Mouse (Mus musculus): ENCODE measurements around the gene Ypel2. TPM values are rescaled to one million over a fixed set of nuclear protein-coding genes. Genes with fewer than 3 reads are reported as not detected.

Gene Ypel2
- polyA plus RNA-seq, 1 experiment from 2014 or later = 2.4 TPM

- no peak overlapping the region for H3K4me2 ChIP-seq (ENCODE audit: low read depth, low read length)
- H3K4me3 ChIP-seq (ENCODE audit: low read depth, low read length) = no peak overlapping the region
- no peaks in the 10 kb centered on the region for H3K4me1 ChIP-seq (ENCODE audit: control insufficient read depth, low read depth, low read length)
- no peaks in the 10 kb centered on the region for H3K9me3 ChIP-seq (replicated peaks; ENCODE audit: control insufficient read depth, low read length)
- H3K27me3 ChIP-seq (ENCODE audit: control insufficient read depth, insufficient read depth, low read depth, low read length) = no peaks in the 10 kb centered on the region
- WGBS (ENCODE audit: insufficient replicate concordance) = 50% methylated on average over 4 of the region's 4 CpGs
- no peaks in the 10 kb centered on the region for H3K36me3 ChIP-seq (ENCODE audit: control insufficient read depth, insufficient read depth)
- no peak for ATAC-seq (ENCODE audit: low read depth)
- no peak overlapping the region for H3K27ac ChIP-seq (ENCODE audit: low read length)
- H3K9ac ChIP-seq (ENCODE audit: low read depth, low read length) = no peak overlapping the region
Observed at GRCm38 (mm10) chr11:87022765-87023164, 29.3 kb upstream of the Ypel2 start.

DNA sequence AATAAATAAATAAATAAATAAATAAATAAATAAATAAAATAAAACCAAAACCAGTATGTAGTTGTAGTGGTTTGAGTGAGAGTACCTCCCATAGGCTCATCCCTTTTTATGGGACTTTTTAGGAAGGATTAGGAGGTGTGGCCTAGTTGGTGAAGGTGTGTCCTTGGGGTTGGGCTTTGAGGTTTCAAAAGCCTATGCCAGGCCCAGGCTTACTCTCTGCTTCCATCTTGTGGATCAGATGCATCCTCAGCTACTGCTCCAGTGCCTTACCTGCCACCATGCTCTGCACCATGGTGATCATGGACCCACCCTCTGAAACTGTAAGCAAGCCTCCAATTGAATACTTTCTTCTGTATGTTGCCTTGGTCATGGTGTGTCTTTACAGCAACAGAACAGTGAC is 28.0 kb upstream of the Ypel2 start:
- Histone ChIP-seq H3K27me3 (ENCODE audit: control insufficient read depth, insufficient read depth, low read depth, low read length) (no peaks in the 10 kb centered on the region), H3K27ac (ENCODE audit: low read length) (no peak overlapping the region), H3K4me3 (ENCODE audit: low read depth, low read length) (no peak overlapping the region), H3K4me1 (ENCODE audit: control insufficient read depth, low read depth, low read length) (no peaks in the 10 kb centered on the region), H3K9me3 (replicated peaks; ENCODE audit: control insufficient read depth, low read length) (no peaks in the 10 kb centered on the region), H3K9ac (ENCODE audit: low read depth, low read length) (no peak overlapping the region), H3K36me3 (ENCODE audit: control insufficient read depth, insufficient read depth) (no peaks in the 10 kb centered on the region), H3K4me2 (ENCODE audit: low read depth, low read length) (no peak overlapping the region)
- no peak for ATAC-seq (ENCODE audit: low read depth)

- ATAC-seq (ENCODE audit: low read depth) = no peak
- Histone ChIP-seq H3K9me3 (replicated peaks; ENCODE audit: control insufficient read depth, low read length) (no peaks in the 10 kb centered on the region), H3K4me3 (ENCODE audit: low read depth, low read length) (no peak overlapping the region), H3K9ac (ENCODE audit: low read depth, low read length) (no peak overlapping the region), H3K4me2 (ENCODE audit: low read depth, low read length) (no peak overlapping the region), H3K27me3 (ENCODE audit: control insufficient read depth, insufficient read depth, low read depth, low read length) (no peaks in the 10 kb centered on the region), H3K4me1 (ENCODE audit: control insufficient read depth, low read depth, low read length) (no peaks in the 10 kb centered on the region), H3K36me3 (ENCODE audit: control insufficient read depth, insufficient read depth) (no peaks in the 10 kb centered on the region), H3K27ac (ENCODE audit: low read length) (no peak overlapping the region)
- WGBS (ENCODE audit: insufficient replicate concordance) = 68% methylated on average over 5 of the region's 5 CpGs
Observed at GRCm38 (mm10) chr11:87020449-87020848, 26.9 kb upstream of the Ypel2 start.

- Histone ChIP-seq H3K9ac (ENCODE audit: low read depth, low read length) (no peak overlapping the region), H3K27me3 (ENCODE audit: control insufficient read depth, insufficient read depth, low read depth, low read length) (no peaks in the 10 kb centered on the region), H3K4me1 (ENCODE audit: control insufficient read depth, low read depth, low read length) (no peaks in the 10 kb centered on the region), H3K4me2 (ENCODE audit: low read depth, low read length) (no peak overlapping the region), H3K36me3 (ENCODE audit: control insufficient read depth, insufficient read depth) (no peaks in the 10 kb centered on the region), H3K9me3 (replicated peaks; ENCODE audit: control insufficient read depth, low read length) (no peaks in the 10 kb centered on the region), H3K27ac (ENCODE audit: low read length) (no peak overlapping the region), H3K4me3 (ENCODE audit: low read depth, low read length) (no peak overlapping the region)
- no peak for ATAC-seq (ENCODE audit: low read depth)
- 74% methylated on average over 8 of the region's 8 CpGs for WGBS (ENCODE audit: insufficient replicate concordance)
Observed at GRCm38 (mm10) chr11:87019431-87019830, 25.9 kb upstream of the Ypel2 start.

DNA sequence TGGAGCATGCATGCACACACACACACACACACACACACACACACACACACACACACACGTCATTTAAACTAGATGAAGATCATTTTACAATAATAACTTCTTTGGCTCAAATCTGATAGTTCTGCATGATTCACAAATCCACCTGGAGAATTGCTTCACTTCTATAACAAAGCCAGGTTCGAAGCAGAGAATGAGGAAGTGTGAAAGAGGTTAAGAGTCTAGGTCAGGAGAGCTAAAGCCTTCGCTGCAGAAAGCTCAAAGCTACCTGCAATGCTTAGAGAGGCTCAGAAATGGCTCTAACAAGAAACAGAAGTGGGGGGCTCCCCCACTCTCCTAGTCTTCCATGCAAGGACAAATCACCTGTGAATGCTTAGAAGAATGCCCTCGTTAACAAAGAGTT is 24.6 kb upstream of the Ypel2 start:
- no peaks in the 10 kb centered on the region for H3K27me3 ChIP-seq (ENCODE audit: control insufficient read depth, insufficient read depth, low read depth, low read length)
- no peak overlapping the region for H3K4me3 ChIP-seq (ENCODE audit: low read depth, low read length)
- H3K36me3 ChIP-seq (ENCODE audit: control insufficient read depth, insufficient read depth) = no peaks in the 10 kb centered on the region
- 39% methylated on average over 4 of the region's 4 CpGs for WGBS (ENCODE audit: insufficient replicate concordance)
- ATAC-seq (ENCODE audit: low read depth) = no peak
- H3K9ac ChIP-seq (ENCODE audit: low read depth, low read length) = no peak overlapping the region
- no peaks in the 10 kb centered on the region for H3K4me1 ChIP-seq (ENCODE audit: control insufficient read depth, low read depth, low read length)
- H3K9me3 ChIP-seq (replicated peaks; ENCODE audit: control insufficient read depth, low read length) = no peaks in the 10 kb centered on the region
- no peak overlapping the region for H3K27ac ChIP-seq (ENCODE audit: low read length)
- H3K4me2 ChIP-seq (ENCODE audit: low read depth, low read length) = no peak overlapping the region

GRCm38 (mm10) chr11:87015691-87016090 is 22.2 kb upstream of the Ypel2 start:
- Histone ChIP-seq H3K36me3 (ENCODE audit: control insufficient read depth, insufficient read depth) (no peaks in the 10 kb centered on the region), H3K9ac (ENCODE audit: low read depth, low read length) (no peak overlapping the region), H3K27ac (ENCODE audit: low read length) (no peak overlapping the region), H3K9me3 (replicated peaks; ENCODE audit: control insufficient read depth, low read length) (no peaks in the 10 kb centered on the region), H3K4me2 (ENCODE audit: low read depth, low read length) (no peak overlapping the region), H3K4me1 (ENCODE audit: control insufficient read depth, low read depth, low read length) (no peaks in the 10 kb centered on the region), H3K27me3 (ENCODE audit: control insufficient read depth, insufficient read depth, low read depth, low read length) (no peaks in the 10 kb centered on the region), H3K4me3 (ENCODE audit: low read depth, low read length) (no peak overlapping the region)
- WGBS (ENCODE audit: insufficient replicate concordance) = 45% methylated on average over 3 of the region's 3 CpGs
- ATAC-seq (ENCODE audit: low read depth) = no peak

GRCm38 (mm10) chr11:87010476-87010875 is 17.0 kb upstream of the Ypel2 start:
- ATAC-seq (ENCODE audit: low read depth) = no peak
- Histone ChIP-seq H3K4me2 (ENCODE audit: low read depth, low read length) (no peak overlapping the region), H3K9me3 (replicated peaks; ENCODE audit: control insufficient read depth, low read length) (no peaks in the 10 kb centered on the region), H3K9ac (ENCODE audit: low read depth, low read length) (no peak overlapping the region), H3K4me1 (ENCODE audit: control insufficient read depth, low read depth, low read length) (no peaks in the 10 kb centered on the region), H3K36me3 (ENCODE audit: control insufficient read depth, insufficient read depth) (no peaks in the 10 kb centered on the region), H3K4me3 (ENCODE audit: low read depth, low read length) (no peak overlapping the region), H3K27me3 (ENCODE audit: control insufficient read depth, insufficient read depth, low read depth, low read length) (no peaks in the 10 kb centered on the region), H3K27ac (ENCODE audit: low read length) (no peak overlapping the region)
- WGBS (ENCODE audit: insufficient replicate concordance) = 15% methylated on average over 9 of the region's 9 CpGs

DNA sequence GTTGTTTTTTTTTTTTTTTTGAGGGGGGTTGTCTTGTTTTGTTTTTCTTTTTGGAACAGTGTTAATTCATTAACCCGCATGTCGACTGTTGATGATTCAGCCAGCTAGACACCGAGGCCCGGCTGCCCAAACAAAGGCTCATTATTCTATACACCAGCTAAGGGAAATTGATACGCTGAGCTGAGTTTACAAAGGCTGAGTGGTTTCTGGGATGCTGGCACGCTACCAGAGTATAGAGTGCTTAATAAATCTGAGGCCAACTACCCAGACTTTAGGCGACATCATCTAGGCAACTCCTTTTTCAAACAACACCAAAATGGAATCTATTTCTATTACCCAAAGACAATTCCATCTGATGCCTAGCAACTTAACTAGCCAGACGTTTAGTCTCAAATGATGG is 13.9 kb upstream of the Ypel2 start:
- Histone ChIP-seq H3K9ac (ENCODE audit: low read depth, low read length) (no peak overlapping the region), H3K9me3 (replicated peaks; ENCODE audit: control insufficient read depth, low read length) (no peaks in the 10 kb centered on the region), H3K27me3 (ENCODE audit: control insufficient read depth, insufficient read depth, low read depth, low read length) (no peaks in the 10 kb centered on the region), H3K36me3 (ENCODE audit: control insufficient read depth, insufficient read depth) (no peaks in the 10 kb centered on the region), H3K4me2 (ENCODE audit: low read depth, low read length) (no peak overlapping the region), H3K4me3 (ENCODE audit: low read depth, low read length) (no peak overlapping the region), H3K27ac (ENCODE audit: low read length) (no peak overlapping the region), H3K4me1 (ENCODE audit: control insufficient read depth, low read depth, low read length) (no peaks in the 10 kb centered on the region)
- WGBS (ENCODE audit: insufficient replicate concordance) = 61% methylated on average over 8 of the region's 8 CpGs
- no peak for ATAC-seq (ENCODE audit: low read depth)

DNA sequence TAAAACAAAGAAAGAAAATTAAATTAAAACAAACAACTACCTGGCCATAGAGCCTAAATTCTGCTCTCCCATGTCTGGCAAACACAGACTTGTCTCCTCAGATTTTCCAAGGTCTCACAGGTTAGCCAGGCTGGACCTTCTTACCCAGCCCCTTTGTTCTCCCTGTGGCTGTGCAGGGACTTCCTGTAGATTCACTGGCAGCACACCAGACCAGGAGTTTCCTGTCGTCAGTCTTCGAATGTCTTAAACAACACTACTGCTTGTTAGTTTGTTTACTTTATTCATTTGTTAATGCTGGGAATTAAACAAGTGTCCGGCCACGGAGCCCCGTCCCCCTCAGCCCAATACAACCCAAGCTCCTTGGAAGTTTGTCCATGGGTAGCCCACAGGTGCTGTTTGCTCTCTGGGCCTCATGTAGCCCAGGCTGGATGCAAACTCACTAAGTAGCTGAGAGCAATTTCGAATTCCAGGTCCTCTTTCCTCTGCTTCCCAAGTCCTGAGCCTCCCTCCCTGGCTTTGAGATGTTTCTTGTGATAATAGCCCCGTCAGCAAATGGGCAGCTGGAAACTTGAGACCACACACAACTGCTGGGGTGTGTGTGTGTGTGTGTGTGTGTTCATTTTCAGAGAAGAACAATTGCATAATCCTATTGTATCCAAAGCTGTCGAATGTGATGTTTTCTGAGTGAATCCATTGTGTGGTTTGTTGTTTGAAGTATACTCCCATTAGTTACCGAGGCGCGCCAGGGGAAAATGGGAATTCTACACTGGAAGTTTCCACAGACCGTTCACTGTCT is 11.7 kb upstream of the Ypel2 start:
- no peak overlapping the region for H3K27ac ChIP-seq (ENCODE audit: low read length)
- no peak for ATAC-seq (ENCODE audit: low read depth)
- H3K4me1 ChIP-seq (ENCODE audit: control insufficient read depth, low read depth, low read length) = no peaks in the 10 kb centered on the region
- no peaks in the 10 kb centered on the region for H3K9me3 ChIP-seq (replicated peaks; ENCODE audit: control insufficient read depth, low read length)
- H3K9ac ChIP-seq (ENCODE audit: low read depth, low read length) = no peak overlapping the region
- no peaks in the 10 kb centered on the region for H3K36me3 ChIP-seq (ENCODE audit: control insufficient read depth, insufficient read depth)
- 44% methylated on average over 12 of the region's 12 CpGs for WGBS (ENCODE audit: insufficient replicate concordance)
- H3K27me3 ChIP-seq (ENCODE audit: control insufficient read depth, insufficient read depth, low read depth, low read length) = no peaks in the 10 kb centered on the region
- no peak overlapping the region for H3K4me3 ChIP-seq (ENCODE audit: low read depth, low read length)
- no peak overlapping the region for H3K4me2 ChIP-seq (ENCODE audit: low read depth, low read length)
